Mouse (Mus musculus) midbrain, embryonic 10.5 days (tissue): ENCODE measurements around the gene Mapkbp1. TPM values are rescaled to one million over a fixed set of nuclear protein-coding genes. Genes with fewer than 3 reads are reported as not detected.

Experiments used
- DNase-seq: peaks from one replicate; pipeline ENCODE4 v3.0.0-alpha.2; 2017; ENCODE audit warnings: low spot score
- H3K27ac ChIP-seq: fragments of 300-500 bp; sonication (generic); replicated peaks from 2 replicates; pipeline ENCODE4 v1.5.1; 2016; ENCODE audit warnings: mild to moderate bottlenecking
- H3K27me3 ChIP-seq: fragments of 300-500 bp; sonication (generic); 2 replicates; pipeline ENCODE4 v1.6.1; 2016; ENCODE audit warnings: low read depth, mild to moderate bottlenecking; ENCODE audit not compliant: poor library complexity, severe bottlenecking
- H3K36me3 ChIP-seq: fragments of 300-500 bp; sonication (generic); 2 replicates; pipeline ENCODE4 v1.6.1; 2016; ENCODE audit warnings: mild to moderate bottlenecking, moderate library complexity
- H3K4me1 ChIP-seq: fragments of 300-500 bp; sonication (generic); 2 replicates; pipeline ENCODE4 v1.6.1; 2016
- H3K4me3 ChIP-seq: fragments of 300-500 bp; sonication (generic); 2 replicates; pipeline ENCODE4 v1.5.1; 2016; ENCODE audit warnings: mild to moderate bottlenecking, moderate library complexity
- H3K9me3 ChIP-seq: fragments of 300-500 bp; sonication (generic); replicated peaks from 2 replicates; pipeline ENCODE4 v1.6.1; 2016; ENCODE audit warnings: mild to moderate bottlenecking
- WGBS: fragments of 180-500 bp; shearing (Covaris S2); methylation state at CpG from one replicate; pipeline ENCODE4 v1.1.7; 2016; 5-methylcytosine and 5-hydroxymethylcytosine counted together
- polyA plus RNA-seq: library from polyadenylated mRNA; unstranded; fragments of >200 nt; fragmentation: Nextera tagmentation; extraction: Ambion mirVana; gene quantifications from 2 replicates; pipeline ENCODE4 v1.2.1, GENCODE M21; 2016

Mapkbp1 gene
- polyA plus RNA-seq, 1 experiment from 2014 or later, result 3.3 TPM

DNA sequence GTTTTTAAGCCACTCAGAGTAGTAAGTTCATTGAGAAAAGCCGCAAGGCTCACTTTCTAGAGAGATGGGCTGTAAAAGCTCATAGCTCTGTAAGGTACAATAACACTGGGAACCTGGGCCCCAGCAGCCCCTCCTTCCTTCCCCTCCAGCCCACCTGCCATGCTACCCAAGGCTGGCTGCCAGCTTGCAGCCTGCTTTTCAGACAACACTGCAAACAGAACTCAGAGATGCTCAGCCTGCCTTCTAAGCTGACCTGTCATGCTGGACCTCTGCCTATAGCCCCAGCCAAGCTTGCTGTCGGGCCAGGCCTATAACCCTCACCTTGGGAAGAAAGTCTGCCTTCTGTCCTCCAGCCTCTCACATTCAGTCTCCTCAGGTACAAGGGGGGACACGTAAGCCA is 72.2 kb downstream of the Mapkbp1 start:
- H3K36me3 ChIP-seq, result peaks cover 30% of the 10 kb centered on the region
- H3K4me3 ChIP-seq, result no peak overlapping the region
- no peak overlapping the region for H3K27ac ChIP-seq
- H3K27me3 ChIP-seq, result no peaks in the 10 kb centered on the region
- no peak for DNase-seq
- H3K4me1 ChIP-seq, result peaks cover 5% of the 10 kb centered on the region; the same call in 1 of the 2 replicates
- 83% methylated on average over 3 of the region's 3 CpGs for WGBS
- no peaks in the 10 kb centered on the region for H3K9me3 ChIP-seq

GRCm38 (mm10) chr2:120046486-120047310 is 74.2 kb downstream of the Mapkbp1 start:
- no peak overlapping the region for H3K27ac ChIP-seq

DNA sequence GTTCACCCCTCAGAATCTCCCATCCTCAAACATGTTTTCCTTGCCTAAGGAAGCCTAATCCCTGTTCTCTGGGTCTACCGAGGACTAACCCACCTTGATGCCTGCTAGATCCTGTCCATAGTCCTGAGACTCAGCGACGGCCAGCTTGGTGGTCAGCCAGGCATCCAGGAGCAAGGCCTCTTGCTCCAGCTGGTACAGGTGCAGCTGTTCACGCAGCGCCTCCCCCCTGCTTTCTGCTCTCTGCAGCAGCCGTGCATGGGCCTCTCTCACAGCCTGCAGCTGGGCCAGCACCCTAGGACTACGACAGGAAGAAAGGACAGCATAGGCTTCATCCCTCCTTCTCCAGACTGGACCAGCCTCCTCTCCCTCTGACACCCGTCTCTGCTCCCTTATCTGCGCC is 75.7 kb downstream of the Mapkbp1 start:
- no peaks in the 10 kb centered on the region for H3K27me3 ChIP-seq
- H3K27ac ChIP-seq, result no peak overlapping the region
- H3K9me3 ChIP-seq, result no peaks in the 10 kb centered on the region
- no peak for DNase-seq
- H3K4me1 ChIP-seq, result peaks cover 5% of the 10 kb centered on the region; the same call in 1 of the 2 replicates
- H3K4me3 ChIP-seq, result no peak overlapping the region
- H3K36me3 ChIP-seq, result no peaks in the 10 kb centered on the region
- WGBS, result 80% methylated on average over 9 of the region's 9 CpGs

More at GRCm38 (mm10) chr2:120046486-120047310, 74.2 kb downstream of the Mapkbp1 start:
- Histone ChIP-seq H3K27me3 (no peaks in the 10 kb centered on the region), H3K4me3 (no peak overlapping the region), H3K36me3 (peaks cover 10% of the 10 kb centered on the region), H3K4me1 (peaks cover 5% of the 10 kb centered on the region; the same call in 1 of the 2 replicates), H3K9me3 (no peaks in the 10 kb centered on the region)
- DNase-seq, result no peak
- 76% methylated on average over 14 of the region's 14 CpGs for WGBS

DNA sequence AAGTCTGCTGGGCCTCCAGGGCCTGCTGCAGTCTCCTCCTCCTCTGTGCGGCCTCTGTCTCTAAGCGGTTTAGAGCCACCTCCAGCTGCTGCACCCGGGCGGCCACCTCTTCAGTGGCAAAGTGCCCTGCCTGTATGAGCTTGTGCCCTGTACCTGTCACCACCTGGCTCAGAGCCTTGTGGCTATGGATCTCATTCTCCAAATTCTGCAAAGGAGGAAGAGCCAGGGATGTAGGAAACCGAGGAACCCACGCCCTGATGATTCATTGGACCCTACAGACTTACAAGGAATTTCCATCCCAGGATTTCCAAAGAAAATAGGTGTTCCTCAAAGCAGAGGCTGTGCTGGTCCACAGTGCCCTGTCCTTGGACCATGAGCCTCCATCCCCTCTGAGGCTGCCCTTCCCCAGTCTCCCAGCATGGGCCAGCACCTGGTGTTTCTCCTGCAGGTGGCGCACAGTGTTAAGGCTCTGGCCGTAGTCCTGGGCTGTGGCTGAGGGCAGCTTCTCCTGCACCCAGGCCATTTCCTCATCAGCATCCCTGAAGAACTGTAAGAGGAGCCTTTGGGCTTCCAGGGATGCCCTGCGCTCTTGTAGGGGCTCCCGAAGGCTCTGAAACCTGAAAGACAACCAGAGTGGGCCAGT is 77.3 kb downstream of the Mapkbp1 start:
- H3K27ac ChIP-seq, result no peak overlapping the region
- H3K4me1 ChIP-seq, result peaks cover 5% of the 10 kb centered on the region; the same call in 1 of the 2 replicates
- H3K4me3 ChIP-seq, result no peak overlapping the region
- no peaks in the 10 kb centered on the region for H3K9me3 ChIP-seq
- DNase-seq, result peak; percentile 48
- no peaks in the 10 kb centered on the region for H3K36me3 ChIP-seq
- no peaks in the 10 kb centered on the region for H3K27me3 ChIP-seq
- 57% methylated on average over 10 of the region's 10 CpGs for WGBS

GRCm38 (mm10) chr2:120051405-120051804 is 78.9 kb downstream of the Mapkbp1 start:
- WGBS, result 69% methylated on average over 6 of the region's 6 CpGs
- no peaks in the 10 kb centered on the region for H3K36me3 ChIP-seq
- H3K9me3 ChIP-seq, result no peaks in the 10 kb centered on the region
- H3K27me3 ChIP-seq, result no peaks in the 10 kb centered on the region
- no peak overlapping the region for H3K4me3 ChIP-seq
- no peak overlapping the region for H3K27ac ChIP-seq
- H3K4me1 ChIP-seq, result peaks cover 4% of the 10 kb centered on the region; the same call in 1 of the 2 replicates
- no peak for DNase-seq

DNA sequence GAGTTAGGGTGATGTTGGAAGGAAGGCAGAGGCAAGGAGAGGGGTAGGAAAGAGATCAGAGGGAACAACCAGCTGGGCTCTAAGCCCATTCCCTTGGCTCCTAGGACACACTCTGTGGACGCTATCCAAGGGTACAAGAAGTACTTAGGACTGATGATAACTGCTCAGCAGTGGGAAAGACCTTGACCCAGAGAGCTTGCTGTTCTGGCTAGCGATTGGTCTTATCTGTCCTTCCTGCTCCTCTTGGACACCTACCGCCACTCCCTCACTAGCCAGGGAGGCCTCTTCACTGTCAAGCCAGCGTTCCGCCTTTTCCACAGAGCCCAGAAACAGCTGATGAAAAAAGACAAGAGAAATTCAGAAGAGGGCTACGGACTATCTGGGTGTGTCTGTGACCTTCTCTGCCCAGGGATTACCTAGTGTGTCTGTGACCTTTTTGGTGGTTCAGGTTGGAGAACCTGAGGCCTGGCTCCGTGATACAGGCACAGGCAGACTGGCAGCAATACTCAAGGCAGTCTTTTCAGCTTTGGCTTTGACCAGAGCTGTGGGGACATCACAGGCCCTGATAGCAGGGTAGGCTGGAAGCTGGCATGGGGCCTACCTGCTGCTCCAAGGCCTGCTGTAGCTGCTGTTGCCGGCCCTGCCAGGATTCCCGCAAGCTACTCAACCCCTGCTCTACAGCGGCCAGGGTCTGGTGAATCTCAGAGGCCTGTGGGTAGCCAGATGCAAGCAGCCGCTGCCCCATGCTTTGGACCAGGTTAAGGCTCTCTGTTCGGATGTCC is 82.5 kb downstream of the Mapkbp1 start:
- 89% methylated on average over 12 of the region's 12 CpGs for WGBS
- Histone ChIP-seq H3K9me3 (no peaks in the 10 kb centered on the region), H3K36me3 (no peaks in the 10 kb centered on the region), H3K4me3 (no peak overlapping the region), H3K27ac (no peak overlapping the region), H3K4me1 (no peaks in the 10 kb centered on the region; the same call in 1 of the 2 replicates), H3K27me3 (no peaks in the 10 kb centered on the region)
- no peak for DNase-seq

DNA sequence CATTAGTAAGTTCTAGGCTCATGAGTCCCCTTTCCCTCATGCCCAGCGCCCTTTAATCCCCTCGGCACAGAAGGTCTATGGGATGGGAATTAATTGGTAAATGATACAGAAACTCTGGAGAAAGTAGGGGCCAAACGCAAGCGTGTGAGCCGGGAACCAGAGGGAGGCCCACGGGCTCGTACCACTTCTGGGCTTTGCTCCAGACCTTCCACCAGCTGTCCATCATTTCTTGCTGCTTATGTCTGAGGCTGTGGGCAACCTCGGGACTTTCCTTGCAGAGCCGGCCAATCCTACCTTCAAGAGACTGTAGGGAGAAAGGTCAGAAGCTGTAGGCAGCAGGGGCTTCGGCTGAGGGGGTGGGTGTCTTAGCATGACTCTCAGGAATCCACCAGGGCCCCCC is 83.4 kb downstream of the Mapkbp1 start:
- WGBS, result 88% methylated on average over 10 of the region's 10 CpGs
- Histone ChIP-seq H3K4me3 (no peak overlapping the region), H3K4me1 (no peaks in the 10 kb centered on the region; the same call in 1 of the 2 replicates), H3K9me3 (no peaks in the 10 kb centered on the region), H3K27me3 (no peaks in the 10 kb centered on the region), H3K36me3 (no peaks in the 10 kb centered on the region), H3K27ac (no peak overlapping the region)
- DNase-seq, result no peak

DNA sequence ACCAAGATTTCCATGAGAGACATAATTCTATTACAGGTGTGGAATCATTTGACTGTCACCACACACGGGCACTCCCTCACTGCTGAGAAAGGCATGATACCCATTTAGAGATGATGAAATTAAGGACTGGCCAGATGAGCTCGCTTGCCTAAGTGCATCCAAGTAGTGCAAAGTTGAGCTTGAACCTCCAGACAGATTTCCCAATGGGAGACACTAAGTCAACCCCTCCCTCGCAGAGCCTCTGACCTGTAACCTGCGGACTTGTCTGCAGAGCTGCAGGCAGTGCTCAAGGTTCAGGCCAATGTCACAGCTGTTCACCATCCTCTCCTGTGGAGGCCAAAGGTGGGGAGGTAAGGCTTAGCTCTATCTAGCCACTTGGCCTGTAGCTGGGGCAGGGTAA is 86.3 kb downstream of the Mapkbp1 start:
- 88% methylated on average over 4 of the region's 4 CpGs for WGBS
- DNase-seq, result no peak
- Histone ChIP-seq H3K36me3 (no peaks in the 10 kb centered on the region), H3K4me3 (no peak overlapping the region), H3K27me3 (no peaks in the 10 kb centered on the region), H3K4me1 (no peaks in the 10 kb centered on the region; the same call in none of the 2 replicates), H3K9me3 (no peaks in the 10 kb centered on the region), H3K27ac (no peak overlapping the region)

DNA sequence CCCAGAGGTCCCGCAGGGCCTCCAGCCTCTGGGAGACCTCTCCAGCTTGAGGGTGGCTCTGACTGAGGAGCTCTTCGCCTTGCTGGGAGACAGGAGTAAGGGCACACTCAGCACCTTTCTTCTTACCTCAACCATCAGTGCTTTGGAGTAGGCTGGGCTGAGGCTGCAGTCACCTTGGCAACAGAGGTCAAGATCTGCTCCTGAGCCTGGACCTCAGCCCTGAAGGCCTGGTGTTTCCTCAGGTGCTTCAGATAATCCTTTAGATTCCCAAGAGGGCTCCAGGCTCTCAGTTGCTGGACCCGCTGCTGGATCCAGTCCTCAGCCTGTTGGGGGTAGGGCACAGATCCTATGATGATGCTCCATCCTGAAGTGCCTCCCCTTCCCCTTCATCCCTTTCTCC is 87.0 kb downstream of the Mapkbp1 start:
- Histone ChIP-seq H3K4me3 (no peak overlapping the region), H3K36me3 (no peaks in the 10 kb centered on the region)
- WGBS, result 80% methylated on average over 3 of the region's 3 CpGs

DNA sequence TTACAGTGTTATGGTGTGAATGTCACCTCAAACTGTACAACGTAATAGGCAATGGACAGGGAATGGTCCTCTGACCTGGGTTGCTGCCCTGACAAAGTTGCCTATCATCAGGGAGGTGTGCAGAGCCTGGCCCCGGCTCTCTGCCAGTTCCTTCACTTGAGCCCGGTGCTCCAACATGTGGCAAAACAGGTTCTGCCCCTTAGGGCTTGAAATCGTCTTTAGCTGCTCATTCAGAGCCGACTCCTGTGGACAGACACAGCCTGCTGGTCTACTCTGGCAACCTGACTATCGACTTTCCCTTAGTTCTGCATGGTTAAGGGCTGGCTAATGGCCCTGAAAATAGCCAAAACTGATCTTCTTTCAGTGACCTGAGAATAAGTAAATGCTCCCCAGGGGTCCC is 87.7 kb downstream of the Mapkbp1 start:
- no peaks in the 10 kb centered on the region; the same call in none of the 2 replicates for H3K4me1 ChIP-seq

More for the DNA sequence above, 87.0 kb downstream of the Mapkbp1 start:
- no peak for DNase-seq
- Histone ChIP-seq H3K4me1 (no peaks in the 10 kb centered on the region; the same call in none of the 2 replicates), H3K27ac (no peak overlapping the region), H3K9me3 (no peaks in the 10 kb centered on the region), H3K27me3 (no peaks in the 10 kb centered on the region)

GRCm38 (mm10) chr2:120060651-120061050 is 88.2 kb downstream of the Mapkbp1 start:
- Histone ChIP-seq H3K36me3 (no peaks in the 10 kb centered on the region), H3K4me3 (no peak overlapping the region), H3K27me3 (no peaks in the 10 kb centered on the region), H3K4me1 (no peaks in the 10 kb centered on the region; the same call in none of the 2 replicates), H3K9me3 (no peaks in the 10 kb centered on the region), H3K27ac (no peak overlapping the region)
- 83% methylated on average over 9 of the region's 9 CpGs for WGBS
- DNase-seq, result no peak

More for the DNA sequence above, 87.7 kb downstream of the Mapkbp1 start:
- Histone ChIP-seq H3K9me3 (no peaks in the 10 kb centered on the region), H3K27me3 (no peaks in the 10 kb centered on the region), H3K27ac (no peak overlapping the region), H3K36me3 (no peaks in the 10 kb centered on the region), H3K4me3 (no peak overlapping the region)
- 79% methylated on average over 6 of the region's 6 CpGs for WGBS
- DNase-seq, result no peak

DNA sequence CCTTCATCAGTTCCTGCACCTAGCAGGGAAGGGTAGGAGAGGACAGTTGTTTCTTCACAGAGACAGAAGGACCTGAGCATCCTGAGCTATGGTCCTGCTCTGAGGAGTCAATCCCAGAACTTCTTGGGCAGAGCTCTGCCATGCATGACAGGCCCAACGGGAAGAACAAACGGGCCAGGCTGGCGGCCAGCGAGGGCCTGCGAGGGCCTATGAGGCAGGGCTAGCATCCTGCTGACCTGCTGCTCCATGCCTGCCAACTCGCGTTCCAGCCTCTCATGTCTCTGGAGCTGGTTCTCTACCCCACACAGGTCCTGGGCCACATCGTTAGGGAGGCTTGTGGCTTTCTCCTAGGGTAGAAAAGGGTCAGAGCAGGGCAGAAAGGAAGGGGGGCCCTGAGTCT is 89.7 kb downstream of the Mapkbp1 start:
- Histone ChIP-seq H3K27me3 (no peaks in the 10 kb centered on the region), H3K4me3 (no peak overlapping the region), H3K4me1 (peaks cover 2% of the 10 kb centered on the region), H3K27ac (no peak overlapping the region), H3K36me3 (no peaks in the 10 kb centered on the region), H3K9me3 (no peaks in the 10 kb centered on the region)
- WGBS, result 83% methylated on average over 8 of the region's 8 CpGs
- DNase-seq, result no peak
